Mouse (Mus musculus): ENCODE results near the gene Wnt9a.

GRCm38 (mm10) chr11:59300185-59300584 is 6.5 kb upstream of the Wnt9a start:
- TF ChIP-seq CTCF (IDR thresholded peaks at IDR 0.05; ENCODE audit: low read depth, low read length) (peak; percentile 18), EP300 (IDR thresholded peaks at IDR 0.05; ENCODE audit: insufficient read depth, low read depth, low read length) (no peak), POLR2A (IDR thresholded peaks at IDR 0.05; ENCODE audit: insufficient read depth, low read length) (no peak)
